Mouse (Mus musculus) neural tube, embryonic 14.5 days (tissue): ENCODE results near the gene Rac2. TPM values are rescaled to one million over a fixed set of nuclear protein-coding genes. Genes with fewer than 3 reads are reported as not detected.

Source experiments
- ATAC-seq: fragments of 200-750 bp; cut with Nextera tagmentation; 2 replicates; pipeline ENCODE4 v1.8.0; 2017; ENCODE audit warnings: low read depth, mild to moderate bottlenecking, moderate TSS enrichment, moderate library complexity
- H3K27ac ChIP-seq: fragments of 300-500 bp; sonication (generic); 2 replicates; pipeline ENCODE4 v1.5.1; 2014; ENCODE audit warnings: low read depth, mild to moderate bottlenecking, control low read depth, low read length, moderate library complexity, mixed read lengths
- H3K27me3 ChIP-seq: fragments of 300-500 bp; sonication (generic); 2 replicates; pipeline ENCODE4 v1.6.1; 2014; ENCODE audit warnings: low read length; ENCODE audit not compliant: control insufficient read depth, insufficient read depth
- H3K36me3 ChIP-seq: fragments of 300-500 bp; sonication (generic); 2 replicates; pipeline ENCODE4 v1.6.1; 2014; ENCODE audit warnings: low read length, mixed read lengths; ENCODE audit not compliant: control insufficient read depth, insufficient read depth
- H3K4me1 ChIP-seq: fragments of 300-500 bp; sonication (generic); 2 replicates; pipeline ENCODE4 v1.6.1; 2014; ENCODE audit warnings: low read length; ENCODE audit not compliant: control insufficient read depth, insufficient read depth
- H3K4me2 ChIP-seq: fragments of 300-500 bp; sonication (generic); 2 replicates; pipeline ENCODE4 v1.6.1; 2014; ENCODE audit warnings: mild to moderate bottlenecking, low read depth, low read length, control low read depth
- H3K4me3 ChIP-seq: fragments of 300-500 bp; sonication (generic); 2 replicates; pipeline ENCODE4 v1.5.1; 2014; ENCODE audit warnings: low read depth, low read length, control low read depth, mixed read lengths
- H3K9ac ChIP-seq: fragments of 300-500 bp; sonication (generic); replicated peaks from 2 replicates; pipeline ENCODE4 v1.6.1; 2014; ENCODE audit warnings: low read depth, mild to moderate bottlenecking, control low read depth, low read length, mixed read lengths
- H3K9me3 ChIP-seq: fragments of 300-500 bp; sonication (generic); 2 replicates; pipeline ENCODE4 v1.6.1; 2016; ENCODE audit warnings: low read length; ENCODE audit not compliant: control insufficient read depth
- WGBS: fragments of 180-500 bp; shearing (Covaris S2); extraction: QIAGEN DNeasy Blood & Tissue Kit; methylation state at CpG from one replicate; pipeline ENCODE4 v1.1.7; 2014; 5-methylcytosine and 5-hydroxymethylcytosine counted together
- polyA plus RNA-seq: library from polyadenylated mRNA; unstranded; fragments of >200 nt; fragmentation: Nextera tagmentation; extraction: Ambion mirVana; gene quantifications from 2 replicates; pipeline ENCODE4 v1.2.1, GENCODE M21; 2014

The Rac2 gene
- polyA plus RNA-seq, 1 experiment from 2014 or later: 6.9 TPM

GRCm38 (mm10) chr15:78544041-78544440 is 28.5 kb downstream of the Rac2 start:
- H3K27ac ChIP-seq: no peak overlapping the region
- H3K4me1 ChIP-seq: peaks cover 10% of the 10 kb centered on the region; the same call in 1 of the 2 replicates
- WGBS: 71% methylated on average over 15 of the region's 15 CpGs
- no peak overlapping the region for H3K4me3 ChIP-seq
- no peaks in the 10 kb centered on the region for H3K36me3 ChIP-seq
- no peaks in the 10 kb centered on the region; the same call in 1 of the 2 replicates for H3K27me3 ChIP-seq
- ATAC-seq: no peak
- H3K9me3 ChIP-seq: no peaks in the 10 kb centered on the region
- no peak overlapping the region for H3K4me2 ChIP-seq
- no peak overlapping the region for H3K9ac ChIP-seq

- no peak overlapping the region for H3K27ac ChIP-seq
- H3K4me1 ChIP-seq: peaks cover 10% of the 10 kb centered on the region; the same call in 1 of the 2 replicates
- no peak overlapping the region for H3K4me2 ChIP-seq
- H3K9me3 ChIP-seq: no peaks in the 10 kb centered on the region
- H3K4me3 ChIP-seq: no peak overlapping the region
- H3K36me3 ChIP-seq: no peaks in the 10 kb centered on the region
- no peak overlapping the region for H3K9ac ChIP-seq
- H3K27me3 ChIP-seq: no peaks in the 10 kb centered on the region; the same call in 1 of the 2 replicates
- 59% methylated on average over 7 of the region's 7 CpGs for WGBS
- no peak for ATAC-seq
These were observed 29.7 kb downstream of the Rac2 start for GRCm38 (mm10) chr15:78542767-78543303.

- H3K9me3 ChIP-seq: no peaks in the 10 kb centered on the region
- no peak overlapping the region for H3K27ac ChIP-seq
- no peak for ATAC-seq
- no peak overlapping the region for H3K9ac ChIP-seq
- H3K36me3 ChIP-seq: no peaks in the 10 kb centered on the region
- no peak overlapping the region for H3K4me3 ChIP-seq
- no peak overlapping the region for H3K4me2 ChIP-seq
- no peaks in the 10 kb centered on the region; the same call in 1 of the 2 replicates for H3K27me3 ChIP-seq
- 80% methylated on average over 3 of the region's 3 CpGs for WGBS
- peaks cover 10% of the 10 kb centered on the region; the same call in 1 of the 2 replicates for H3K4me1 ChIP-seq
These were observed 30.4 kb downstream of the Rac2 start for GRCm38 (mm10) chr15:78542098-78542766.

GRCm38 (mm10) chr15:78541606-78542005 is 31.0 kb downstream of the Rac2 start:
- ATAC-seq: no peak
- no peak overlapping the region for H3K4me3 ChIP-seq
- no peaks in the 10 kb centered on the region for H3K9me3 ChIP-seq
- no peaks in the 10 kb centered on the region; the same call in 1 of the 2 replicates for H3K27me3 ChIP-seq
- H3K4me1 ChIP-seq: peaks cover 10% of the 10 kb centered on the region; the same call in 1 of the 2 replicates
- H3K9ac ChIP-seq: no peak overlapping the region
- 50% methylated on average over 3 of the region's 3 CpGs for WGBS
- no peak overlapping the region for H3K4me2 ChIP-seq
- no peak overlapping the region for H3K27ac ChIP-seq
- no peaks in the 10 kb centered on the region for H3K36me3 ChIP-seq

GRCm38 (mm10) chr15:78541036-78541435 is 31.5 kb downstream of the Rac2 start:
- no peaks in the 10 kb centered on the region; the same call in 1 of the 2 replicates for H3K27me3 ChIP-seq
- H3K4me2 ChIP-seq: no peak overlapping the region
- H3K9me3 ChIP-seq: no peaks in the 10 kb centered on the region
- WGBS: 70% methylated on average over 3 of the region's 3 CpGs
- no peak overlapping the region for H3K27ac ChIP-seq
- H3K4me3 ChIP-seq: no peak overlapping the region
- H3K36me3 ChIP-seq: no peaks in the 10 kb centered on the region
- peaks cover 10% of the 10 kb centered on the region; the same call in 1 of the 2 replicates for H3K4me1 ChIP-seq
- no peak overlapping the region for H3K9ac ChIP-seq
- ATAC-seq: no peak

GRCm38 (mm10) chr15:78535723-78536421 is 36.7 kb downstream of the Rac2 start:
- Histone ChIP-seq H3K27me3 (no peaks in the 10 kb centered on the region), H3K27ac (no peak overlapping the region), H3K4me1 (peaks cover 9% of the 10 kb centered on the region; the same call in 1 of the 2 replicates), H3K4me2 (no peak overlapping the region), H3K4me3 (no peak overlapping the region), H3K9me3 (no peaks in the 10 kb centered on the region), H3K9ac (no peak overlapping the region), H3K36me3 (no peaks in the 10 kb centered on the region)
- ATAC-seq: no peak
- 55% methylated on average over 10 of the region's 10 CpGs for WGBS

GRCm38 (mm10) chr15:78533346-78533835 is 39.2 kb downstream of the Rac2 start:
- Histone ChIP-seq H3K27ac (no peak overlapping the region), H3K4me1 (peaks cover 16% of the 10 kb centered on the region; the same call in 1 of the 2 replicates), H3K9ac (no peak overlapping the region), H3K4me3 (no peak overlapping the region), H3K4me2 (no peak overlapping the region), H3K27me3 (no peaks in the 10 kb centered on the region), H3K36me3 (no peaks in the 10 kb centered on the region), H3K9me3 (no peaks in the 10 kb centered on the region)
- ATAC-seq: no peak
- WGBS: 69% methylated on average over 10 of the region's 10 CpGs

GRCm38 (mm10) chr15:78532566-78533345 is 39.8 kb downstream of the Rac2 start:
- Histone ChIP-seq H3K27me3 (no peaks in the 10 kb centered on the region), H3K4me2 (no peak overlapping the region), H3K27ac (no peak overlapping the region), H3K4me1 (peaks cover 16% of the 10 kb centered on the region; the same call in 1 of the 2 replicates), H3K9ac (no peak overlapping the region), H3K36me3 (no peaks in the 10 kb centered on the region), H3K4me3 (no peak overlapping the region), H3K9me3 (no peaks in the 10 kb centered on the region)
- 75% methylated on average over 10 of the region's 10 CpGs for WGBS
- no peak for ATAC-seq
